Mouse (Mus musculus): Measurements from ENCODE around the gene Cd3g. TPM values are rescaled to one million over a fixed set of nuclear protein-coding genes. Genes with fewer than 3 reads are reported as not detected.
"Not testable (repeated sequence)": the region's sequence is repeated elsewhere in the genome, so short reads cannot be mapped to it uniquely, and the experiment has no call there.

The Cd3g gene
- polyA plus RNA-seq, 1 experiment from 2014 or later, result not detected

DNA sequence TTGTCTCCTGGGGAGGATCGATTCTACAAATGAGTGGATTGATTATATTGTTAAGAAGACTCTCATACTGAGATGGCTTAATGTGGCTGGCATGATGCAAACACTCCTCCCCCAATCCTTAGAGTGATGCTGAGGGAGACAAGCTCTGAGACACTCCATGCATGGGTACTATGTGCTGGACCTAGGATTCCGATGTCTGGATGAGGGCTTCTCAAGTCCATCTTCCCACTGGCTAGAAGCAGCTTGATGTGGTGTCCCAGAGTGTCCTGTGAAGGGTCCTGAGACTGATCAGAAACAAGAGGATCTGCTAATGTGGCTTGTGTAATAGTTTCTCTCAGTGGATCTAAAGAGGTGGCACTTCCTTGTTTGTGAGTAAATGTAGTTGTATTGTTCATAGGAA lies 873 bp upstream of the Cd3g start:
- H3K4me1 ChIP-seq (replicated peaks; ENCODE audit: control insufficient read depth, insufficient read depth, low read length), result no peaks in the 10 kb centered on the region
- no peaks in the 10 kb centered on the region for H3K9me3 ChIP-seq (ENCODE audit: control insufficient read depth, low read length)
- no peak overlapping the region for H3K27ac ChIP-seq
- H3K4me2 ChIP-seq (replicated peaks), result no peak overlapping the region
- no peak for DNase-seq (ENCODE audit: low spot score)
- WGBS, result 94% methylated on average over 2 of the region's 2 CpGs
- H3K4me3 ChIP-seq (replicated peaks; ENCODE audit: low read length), result no peak overlapping the region
- no peaks in the 10 kb centered on the region for H3K36me3 ChIP-seq (replicated peaks; ENCODE audit: control insufficient read depth, insufficient read depth)
- no peak overlapping the region for H3K9ac ChIP-seq
- ATAC-seq (ENCODE audit: low FRiP score), result no peak
- H3K27me3 ChIP-seq (ENCODE audit: control insufficient read depth, insufficient read depth, low read length), result no peaks in the 10 kb centered on the region

DNA sequence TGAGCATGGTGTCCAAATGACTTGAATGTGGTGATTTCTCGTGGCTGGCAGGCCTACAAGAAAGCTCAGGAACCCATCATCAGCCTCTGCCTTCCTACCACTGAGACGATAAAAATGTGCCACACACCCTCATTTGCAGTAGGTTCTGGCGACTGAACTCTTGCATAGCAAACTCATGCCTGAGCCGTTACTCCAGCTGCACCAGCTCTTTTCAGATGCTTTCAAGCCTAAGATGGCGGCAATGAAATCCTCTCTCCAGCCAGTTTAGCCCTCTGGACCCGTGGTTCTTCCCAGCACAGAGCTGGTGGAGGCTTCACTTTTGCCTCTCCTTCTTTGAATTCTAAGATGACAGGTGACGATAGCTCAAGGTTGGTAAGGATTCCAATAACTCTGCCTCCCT lies 425 bp downstream of the Cd3g start:
- no peak overlapping the region for H3K27ac ChIP-seq
- no peak for ATAC-seq (ENCODE audit: low FRiP score)
- H3K9ac ChIP-seq, result no peak overlapping the region
- no peaks in the 10 kb centered on the region for H3K4me1 ChIP-seq (replicated peaks; ENCODE audit: control insufficient read depth, insufficient read depth, low read length)
- WGBS, result 83% methylated on average over 7 of the region's 7 CpGs
- DNase-seq (ENCODE audit: low spot score), result no peak
- H3K36me3 ChIP-seq (replicated peaks; ENCODE audit: control insufficient read depth, insufficient read depth), result no peaks in the 10 kb centered on the region
- H3K4me3 ChIP-seq (replicated peaks; ENCODE audit: low read length), result no peak overlapping the region
- H3K9me3 ChIP-seq (ENCODE audit: control insufficient read depth, low read length), result no peaks in the 10 kb centered on the region
- no peaks in the 10 kb centered on the region for H3K27me3 ChIP-seq (ENCODE audit: control insufficient read depth, insufficient read depth, low read length)
- H3K4me2 ChIP-seq (replicated peaks), result no peak overlapping the region

DNA sequence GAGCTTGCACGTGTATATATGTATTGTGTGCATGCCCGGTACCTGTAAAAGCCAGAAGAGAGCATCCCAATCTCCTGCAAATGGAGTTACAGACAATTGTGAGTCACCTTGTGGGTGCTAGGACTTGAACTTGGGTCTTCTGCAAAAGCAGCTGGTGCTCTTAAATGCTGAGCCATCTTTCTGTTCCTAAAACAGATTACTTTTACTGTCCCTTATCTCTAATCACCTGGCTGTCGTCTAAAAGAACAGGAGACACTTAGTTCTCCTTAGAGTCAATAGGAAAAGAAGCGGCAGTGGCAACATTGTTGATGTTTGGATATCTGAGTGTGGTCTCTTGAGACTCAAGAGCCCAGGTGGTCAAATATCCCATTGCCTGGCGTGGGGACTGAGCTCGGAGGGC lies 2.4 kb downstream of the Cd3g start:
- DNase-seq (ENCODE audit: low spot score) (no peak), ATAC-seq (ENCODE audit: low FRiP score) (no peak)
- Histone ChIP-seq H3K4me2 (replicated peaks) (no peak overlapping the region), H3K4me3 (replicated peaks; ENCODE audit: low read length) (no peak overlapping the region), H3K9ac (no peak overlapping the region), H3K9me3 (ENCODE audit: control insufficient read depth, low read length) (no peaks in the 10 kb centered on the region), H3K27ac (no peak overlapping the region), H3K4me1 (replicated peaks; ENCODE audit: control insufficient read depth, insufficient read depth, low read length) (no peaks in the 10 kb centered on the region), H3K36me3 (replicated peaks; ENCODE audit: control insufficient read depth, insufficient read depth) (no peaks in the 10 kb centered on the region), H3K27me3 (ENCODE audit: control insufficient read depth, insufficient read depth, low read length) (peaks cover 9% of the 10 kb centered on the region)
- WGBS, result 77% methylated on average over 6 of the region's 6 CpGs

- Histone ChIP-seq H3K9ac (no peak overlapping the region), H3K9me3 (ENCODE audit: control insufficient read depth, low read length) (no peaks in the 10 kb centered on the region), H3K27ac (no peak overlapping the region), H3K4me3 (replicated peaks; ENCODE audit: low read length) (no peak overlapping the region), H3K4me2 (replicated peaks) (no peak overlapping the region), H3K36me3 (replicated peaks; ENCODE audit: control insufficient read depth, insufficient read depth) (no peaks in the 10 kb centered on the region), H3K4me1 (replicated peaks; ENCODE audit: control insufficient read depth, insufficient read depth, low read length) (peaks cover 11% of the 10 kb centered on the region), H3K27me3 (ENCODE audit: control insufficient read depth, insufficient read depth, low read length) (peaks cover 17% of the 10 kb centered on the region)
- WGBS, result 79% methylated on average over 1 of the region's 1 CpGs
- ATAC-seq (ENCODE audit: low FRiP score) (no peak), DNase-seq (ENCODE audit: low spot score) (no peak)
Observed at GRCm38 (mm10) chr9:44969450-44969849, 10.8 kb downstream of the Cd3g start.

- H3K27me3 ChIP-seq (ENCODE audit: control insufficient read depth, insufficient read depth, low read length); H3K9me3 ChIP-seq (ENCODE audit: control insufficient read depth, low read length); H3K36me3 ChIP-seq (replicated peaks; ENCODE audit: control insufficient read depth, insufficient read depth); DNase-seq (ENCODE audit: low spot score); ATAC-seq (ENCODE audit: low FRiP score); H3K4me3 ChIP-seq (replicated peaks; ENCODE audit: low read length); H3K4me2 ChIP-seq (replicated peaks); H3K9ac ChIP-seq; H3K27ac ChIP-seq: not testable (repeated sequence)
- WGBS, result 84% methylated on average over 5 of the region's 5 CpGs
- H3K4me1 ChIP-seq (replicated peaks; ENCODE audit: control insufficient read depth, insufficient read depth, low read length), result peaks cover 14% of the 10 kb centered on the region
Observed at GRCm38 (mm10) chr9:44967763-44968162, 12.5 kb downstream of the Cd3g start.

- H3K4me2 ChIP-seq (replicated peaks), result no peak overlapping the region
- DNase-seq (ENCODE audit: low spot score) (peak; percentile 64), ATAC-seq (ENCODE audit: low FRiP score) (no peak)
- H3K9ac ChIP-seq, result no peak overlapping the region
- H3K27me3 ChIP-seq (ENCODE audit: control insufficient read depth, insufficient read depth, low read length), result 0 out of 2 replicates have a peak, but pooled peaks cover 7% of the 10 kb centered on the region
- H3K4me3 ChIP-seq (replicated peaks; ENCODE audit: low read length), result no peak overlapping the region
- H3K36me3 ChIP-seq (replicated peaks; ENCODE audit: control insufficient read depth, insufficient read depth), result peaks cover 13% of the 10 kb centered on the region
- H3K9me3 ChIP-seq (ENCODE audit: control insufficient read depth, low read length), result no peaks in the 10 kb centered on the region
- no peak overlapping the region for H3K27ac ChIP-seq
- H3K4me1 ChIP-seq (replicated peaks; ENCODE audit: control insufficient read depth, insufficient read depth, low read length), result peaks cover 14% of the 10 kb centered on the region
- 25% methylated on average over 3 of the region's 3 CpGs for WGBS
Observed at GRCm38 (mm10) chr9:44966815-44967242, 13.4 kb downstream of the Cd3g start.

DNA sequence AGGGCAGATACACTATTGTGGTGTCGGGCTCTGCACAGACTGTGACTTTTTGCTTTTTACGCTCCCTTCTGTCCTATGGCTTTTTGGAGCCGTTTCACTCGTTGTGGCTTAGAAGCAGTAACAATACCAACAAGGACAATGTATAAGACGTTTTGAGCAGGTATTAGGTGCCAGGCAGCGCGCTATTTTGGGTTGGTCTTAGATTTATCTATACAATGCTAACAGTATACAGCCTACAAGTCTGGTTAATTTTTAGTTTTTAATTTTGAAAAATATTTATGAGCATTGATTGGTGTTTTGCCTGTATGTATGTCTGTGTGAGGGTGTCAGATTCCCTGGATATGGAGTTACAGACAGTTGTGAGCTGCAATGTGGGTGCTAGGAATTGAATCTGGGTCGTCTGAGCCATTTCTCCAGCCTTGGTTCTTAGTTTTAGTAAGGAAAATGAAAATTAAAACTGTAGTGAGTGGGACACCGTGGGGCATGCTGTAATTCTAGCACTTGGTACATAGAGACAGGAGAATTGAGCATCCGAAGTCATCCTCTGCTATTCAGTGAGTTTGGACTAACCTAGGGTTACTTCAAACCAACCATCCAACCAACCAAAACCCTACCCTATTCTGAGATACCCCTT lies 14.3 kb downstream of the Cd3g start:
- Histone ChIP-seq H3K9ac (peak overlapping the region; percentile 60), H3K36me3 (replicated peaks; ENCODE audit: control insufficient read depth, insufficient read depth) (peaks cover 22% of the 10 kb centered on the region), H3K4me3 (replicated peaks; ENCODE audit: low read length) (peak overlapping the region; percentile 66), H3K27me3 (ENCODE audit: control insufficient read depth, insufficient read depth, low read length) (0 out of 2 replicates have a peak, but pooled peaks cover 5% of the 10 kb centered on the region), H3K4me1 (replicated peaks; ENCODE audit: control insufficient read depth, insufficient read depth, low read length) (peaks cover 14% of the 10 kb centered on the region), H3K27ac (peak overlapping the region; percentile 79), H3K9me3 (ENCODE audit: control insufficient read depth, low read length) (no peaks in the 10 kb centered on the region), H3K4me2 (replicated peaks) (peak overlapping the region; percentile 86)
- peak; percentile 25; the same call in 1 of the 2 replicates for ATAC-seq (ENCODE audit: low FRiP score)
- no peak for DNase-seq (ENCODE audit: low spot score)
- WGBS, result 14% methylated on average over 10 of the region's 10 CpGs

- ATAC-seq (ENCODE audit: low FRiP score) (peak; percentile 97), DNase-seq (ENCODE audit: low spot score) (peak; percentile 100)
- peak within 1 kb of the TSS; percentile 66 for H3K4me3 ChIP-seq (replicated peaks; ENCODE audit: low read length)
- peak within 1 kb of the TSS; percentile 86 for H3K4me2 ChIP-seq (replicated peaks)
- peaks cover 29% of the 10 kb centered on the region for H3K36me3 ChIP-seq (replicated peaks; ENCODE audit: control insufficient read depth, insufficient read depth)
- H3K9me3 ChIP-seq (ENCODE audit: control insufficient read depth, low read length), result no peaks in the 10 kb centered on the region
- peaks cover 14% of the 10 kb centered on the region for H3K4me1 ChIP-seq (replicated peaks; ENCODE audit: control insufficient read depth, insufficient read depth, low read length)
- peak within 1 kb of the TSS; percentile 79 for H3K27ac ChIP-seq
- peak within 1 kb of the TSS; percentile 69 for H3K9ac ChIP-seq
- 0 out of 2 replicates have a peak, but pooled peaks cover 3% of the 10 kb centered on the region for H3K27me3 ChIP-seq (ENCODE audit: control insufficient read depth, insufficient read depth, low read length)
- 1% methylated on average over 39 of the region's 39 CpGs for WGBS
Observed at GRCm38 (mm10) chr9:44965126-44965832, 15.0 kb downstream of the Cd3g start, which contains the start of gene Ube4a. Gene Ube4a (minus strand): TSS chr9:44965600.

DNA sequence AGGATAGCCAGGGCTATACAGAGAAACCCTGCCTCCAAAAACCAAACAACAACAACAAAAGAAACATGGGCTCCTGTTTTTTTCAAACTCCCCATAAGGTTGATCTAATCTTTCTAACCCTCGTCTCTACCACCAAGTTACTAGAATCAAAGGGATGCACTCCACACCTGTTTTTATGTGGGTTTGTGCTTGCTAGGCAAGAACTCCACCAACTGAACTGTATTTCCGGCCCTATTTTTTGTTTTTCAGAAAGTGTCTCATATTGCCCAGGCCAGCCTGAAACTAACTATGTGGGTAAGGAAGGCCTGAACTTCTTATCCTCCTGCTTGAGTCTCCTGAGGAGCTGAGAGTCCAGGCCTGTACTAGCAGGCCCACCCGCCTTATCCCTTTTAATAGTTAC lies 25.8 kb downstream of the Cd3g start:
- DNase-seq (ENCODE audit: low spot score) (no peak), ATAC-seq (ENCODE audit: low FRiP score) (no peak)
- no peak overlapping the region for H3K9ac ChIP-seq
- peaks cover 92% of the 10 kb centered on the region for H3K36me3 ChIP-seq (replicated peaks; ENCODE audit: control insufficient read depth, insufficient read depth)
- H3K9me3 ChIP-seq (ENCODE audit: control insufficient read depth, low read length), result no peaks in the 10 kb centered on the region
- H3K4me3 ChIP-seq (replicated peaks; ENCODE audit: low read length), result no peak overlapping the region
- H3K27ac ChIP-seq, result no peak overlapping the region
- no peak overlapping the region for H3K4me2 ChIP-seq (replicated peaks)
- 93% methylated on average over 3 of the region's 3 CpGs for WGBS
- H3K27me3 ChIP-seq (ENCODE audit: control insufficient read depth, insufficient read depth, low read length), result no peaks in the 10 kb centered on the region
- H3K4me1 ChIP-seq (replicated peaks; ENCODE audit: control insufficient read depth, insufficient read depth, low read length), result no peaks in the 10 kb centered on the region

Data from hindbrain, embryonic 14.5 days (tissue).